Mouse (Mus musculus) limb, embryonic 13.5 days (tissue): Measurements from ENCODE around the gene Bag3. TPM values are rescaled to one million over a fixed set of nuclear protein-coding genes. Genes with fewer than 3 reads are reported as not detected.

Experiments
- ATAC-seq: fragments of 200-750 bp; cut with Nextera tagmentation; 2 replicates; pipeline ENCODE4 v1.8.0; 2017; ENCODE audit warnings: low read depth, moderate number of reproducible peaks, moderate TSS enrichment; ENCODE audit not compliant: low FRiP score
- H3K27ac ChIP-seq: fragments of 300-500 bp; sonication (generic); 2 replicates; pipeline ENCODE4 v1.5.1; 2015; ENCODE audit warnings: inconsistent platforms, mild to moderate bottlenecking, moderate library complexity
- H3K27me3 ChIP-seq: fragments of 300-500 bp; sonication (generic); 2 replicates; pipeline ENCODE4 v1.6.1; 2015; ENCODE audit warnings: mild to moderate bottlenecking, inconsistent platforms
- H3K36me3 ChIP-seq: fragments of 300-500 bp; sonication (generic); 2 replicates; pipeline ENCODE4 v1.6.1; 2015; ENCODE audit warnings: inconsistent platforms, mild to moderate bottlenecking, moderate library complexity
- H3K4me1 ChIP-seq: fragments of 300-500 bp; sonication (generic); 2 replicates; pipeline ENCODE4 v1.6.1; 2015; ENCODE audit warnings: inconsistent platforms
- H3K4me2 ChIP-seq: fragments of 300-500 bp; sonication (generic); replicated peaks from 2 replicates; pipeline ENCODE4 v1.6.1; 2015; ENCODE audit warnings: inconsistent platforms, mild to moderate bottlenecking, moderate library complexity
- H3K4me3 ChIP-seq: fragments of 300-500 bp; sonication (generic); 2 replicates; pipeline ENCODE4 v1.5.1; 2015; ENCODE audit warnings: moderate library complexity, mild to moderate bottlenecking, inconsistent platforms
- H3K9ac ChIP-seq: fragments of 300-500 bp; sonication (generic); 2 replicates; pipeline ENCODE4 v1.6.1; 2015; ENCODE audit warnings: mild to moderate bottlenecking, inconsistent platforms
- H3K9me3 ChIP-seq: fragments of 300-500 bp; sonication (generic); 2 replicates; pipeline ENCODE4 v1.6.1; 2016; ENCODE audit warnings: inconsistent platforms
- WGBS: fragments of 180-500 bp; shearing (Covaris S2); methylation state at CpG from one replicate; pipeline ENCODE4 v1.1.7; 2015; 5-methylcytosine and 5-hydroxymethylcytosine counted together
- polyA plus RNA-seq: library from polyadenylated mRNA; unstranded; fragments of >200 nt; fragmentation: Nextera tagmentation; extraction: Ambion mirVana; gene quantifications from 2 replicates; pipeline ENCODE4 v1.2.1, GENCODE M21; 2015

Gene Bag3
- polyA plus RNA-seq, 1 experiment from 2014 or later = 15.2 TPM

GRCm38 (mm10) chr7:128524641-128525040 lies 1.2 kb downstream of the Bag3 start:
- H3K27ac ChIP-seq = no peak overlapping the region
- H3K9me3 ChIP-seq = no peaks in the 10 kb centered on the region
- peak overlapping the region; percentile 90 for H3K4me2 ChIP-seq
- H3K4me1 ChIP-seq = peaks cover 28% of the 10 kb centered on the region
- 77% methylated on average over 3 of the region's 3 CpGs for WGBS
- ATAC-seq = no peak
- H3K4me3 ChIP-seq = peak overlapping the region; percentile 76
- peak overlapping the region; percentile 93 for H3K9ac ChIP-seq
- H3K27me3 ChIP-seq = no peaks in the 10 kb centered on the region
- no peaks in the 10 kb centered on the region; the same call in 1 of the 2 replicates for H3K36me3 ChIP-seq

DNA sequence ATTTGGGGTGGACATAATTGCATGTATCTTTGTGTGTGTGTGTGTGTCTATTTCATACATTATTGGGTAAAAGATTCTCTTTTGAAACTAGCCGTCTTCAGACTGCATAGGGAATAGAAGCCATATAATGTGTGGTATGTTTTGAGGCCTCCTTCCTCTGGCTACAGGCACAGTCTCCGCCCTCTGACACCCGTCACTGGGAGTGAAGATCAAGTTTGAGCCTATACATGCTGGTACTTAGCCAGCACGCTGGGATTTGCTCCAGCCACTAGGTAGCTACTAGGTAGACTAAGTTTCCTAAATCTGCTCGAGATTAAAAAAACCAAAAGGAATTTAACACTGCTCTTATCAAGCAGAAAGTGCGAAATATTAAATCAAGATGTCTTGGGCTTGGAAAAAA lies 3.2 kb downstream of the Bag3 start:
- Histone ChIP-seq H3K27ac (no peak overlapping the region), H3K9ac (no peak overlapping the region), H3K4me1 (peaks cover 44% of the 10 kb centered on the region), H3K4me3 (no peak overlapping the region), H3K4me2 (no peak overlapping the region), H3K9me3 (no peaks in the 10 kb centered on the region), H3K27me3 (no peaks in the 10 kb centered on the region), H3K36me3 (no peaks in the 10 kb centered on the region; the same call in 1 of the 2 replicates)
- ATAC-seq = no peak
- 62% methylated on average over 6 of the region's 6 CpGs for WGBS

DNA sequence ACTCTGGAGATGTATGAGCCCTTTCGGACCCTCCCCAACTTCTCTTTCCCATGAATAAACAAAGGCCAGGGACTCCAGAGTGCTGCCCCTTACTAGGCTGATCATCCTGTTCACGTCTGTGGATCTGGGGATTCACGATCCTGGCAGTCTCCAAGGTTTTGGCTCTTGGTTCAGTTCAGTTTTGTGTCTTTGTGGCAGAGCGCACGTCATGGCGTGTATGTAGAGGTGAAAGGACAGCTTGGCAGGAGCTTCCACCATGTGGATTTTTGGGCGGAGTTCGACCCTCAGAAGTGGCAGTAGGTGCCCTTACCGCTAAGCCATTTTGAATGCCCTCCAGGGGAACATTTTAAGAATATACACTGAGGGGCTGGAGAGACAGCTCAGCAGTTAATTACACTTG lies 5.2 kb downstream of the Bag3 start:
- Histone ChIP-seq H3K9ac (no peak overlapping the region), H3K9me3 (no peaks in the 10 kb centered on the region), H3K27ac (no peak overlapping the region), H3K27me3 (no peaks in the 10 kb centered on the region), H3K4me3 (no peak overlapping the region), H3K4me2 (no peak overlapping the region), H3K36me3 (no peaks in the 10 kb centered on the region; the same call in 1 of the 2 replicates), H3K4me1 (peaks cover 58% of the 10 kb centered on the region)
- 81% methylated on average over 9 of the region's 9 CpGs for WGBS
- ATAC-seq = no peak

GRCm38 (mm10) chr7:128529126-128529525 lies 5.7 kb downstream of the Bag3 start:
- H3K27ac ChIP-seq = no peak overlapping the region; the same call in 1 of the 2 replicates

GRCm38 (mm10) chr7:128529574-128530051 lies 6.2 kb downstream of the Bag3 start:
- H3K4me1 ChIP-seq = peaks cover 60% of the 10 kb centered on the region
- H3K36me3 ChIP-seq = no peaks in the 10 kb centered on the region; the same call in 1 of the 2 replicates
- H3K4me3 ChIP-seq = no peak overlapping the region
- no peaks in the 10 kb centered on the region for H3K9me3 ChIP-seq
- WGBS = 29% methylated on average over 14 of the region's 14 CpGs
- 0 out of 2 replicates have a peak overlapping the region, but pooled peaks have one; percentile 40 for H3K9ac ChIP-seq
- H3K27ac ChIP-seq = no peak overlapping the region
- H3K4me2 ChIP-seq = peak overlapping the region; percentile 38
- H3K27me3 ChIP-seq = no peaks in the 10 kb centered on the region
- ATAC-seq = no peak

More at GRCm38 (mm10) chr7:128529126-128529525, 5.7 kb downstream of the Bag3 start:
- H3K9me3 ChIP-seq = no peaks in the 10 kb centered on the region
- 33% methylated on average over 6 of the region's 6 CpGs for WGBS
- H3K9ac ChIP-seq = 0 out of 2 replicates have a peak overlapping the region, but pooled peaks have one; percentile 40
- H3K27me3 ChIP-seq = no peaks in the 10 kb centered on the region
- no peak overlapping the region for H3K4me3 ChIP-seq
- peaks cover 59% of the 10 kb centered on the region for H3K4me1 ChIP-seq
- no peak for ATAC-seq
- H3K4me2 ChIP-seq = peak overlapping the region; percentile 38; the same call in 1 of the 2 replicates
- no peaks in the 10 kb centered on the region; the same call in 1 of the 2 replicates for H3K36me3 ChIP-seq

DNA sequence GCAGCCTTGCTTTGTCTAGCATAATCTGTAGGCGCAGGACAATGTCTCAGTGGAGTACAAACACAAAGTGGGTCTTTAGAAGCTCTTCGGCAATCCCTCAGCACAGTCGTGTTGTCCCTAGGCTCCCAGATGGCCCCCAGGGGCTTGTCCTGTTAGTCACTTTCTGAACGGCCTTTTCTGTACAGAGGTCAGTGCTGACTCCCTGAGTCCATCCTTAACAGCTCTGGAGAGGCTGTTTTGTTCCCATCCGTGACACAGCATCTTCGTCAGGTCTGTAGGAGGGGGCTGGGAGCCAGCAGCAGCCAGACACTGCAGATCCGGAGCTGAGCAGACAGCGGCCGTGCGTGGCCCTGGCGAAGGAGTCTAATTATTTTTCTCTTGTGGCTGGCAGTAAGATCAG lies 7.6 kb downstream of the Bag3 start:
- no peak overlapping the region; the same call in 1 of the 2 replicates for H3K9ac ChIP-seq
- no peak for ATAC-seq
- peak overlapping the region; percentile 6; the same call in 1 of the 2 replicates for H3K27ac ChIP-seq
- no peaks in the 10 kb centered on the region for H3K27me3 ChIP-seq
- no peaks in the 10 kb centered on the region; the same call in 1 of the 2 replicates for H3K36me3 ChIP-seq
- WGBS = 27% methylated on average over 11 of the region's 11 CpGs
- H3K4me1 ChIP-seq = peaks cover 72% of the 10 kb centered on the region
- no peaks in the 10 kb centered on the region for H3K9me3 ChIP-seq
- 0 out of 2 replicates have a peak overlapping the region, but pooled peaks have one; percentile 2 for H3K4me2 ChIP-seq
- H3K4me3 ChIP-seq = 0 out of 2 replicates have a peak overlapping the region, but pooled peaks have one; percentile 0

- ATAC-seq = no peak
- no peak overlapping the region for H3K4me3 ChIP-seq
- no peaks in the 10 kb centered on the region for H3K27me3 ChIP-seq
- H3K36me3 ChIP-seq = no peaks in the 10 kb centered on the region; the same call in 1 of the 2 replicates
- H3K27ac ChIP-seq = no peak overlapping the region
- H3K4me1 ChIP-seq = peaks cover 73% of the 10 kb centered on the region
- H3K4me2 ChIP-seq = no peak overlapping the region
- no peaks in the 10 kb centered on the region for H3K9me3 ChIP-seq
- WGBS = 59% methylated on average over 6 of the region's 6 CpGs
- no peak overlapping the region for H3K9ac ChIP-seq
Observed at GRCm38 (mm10) chr7:128531929-128532328, 8.5 kb downstream of the Bag3 start.

DNA sequence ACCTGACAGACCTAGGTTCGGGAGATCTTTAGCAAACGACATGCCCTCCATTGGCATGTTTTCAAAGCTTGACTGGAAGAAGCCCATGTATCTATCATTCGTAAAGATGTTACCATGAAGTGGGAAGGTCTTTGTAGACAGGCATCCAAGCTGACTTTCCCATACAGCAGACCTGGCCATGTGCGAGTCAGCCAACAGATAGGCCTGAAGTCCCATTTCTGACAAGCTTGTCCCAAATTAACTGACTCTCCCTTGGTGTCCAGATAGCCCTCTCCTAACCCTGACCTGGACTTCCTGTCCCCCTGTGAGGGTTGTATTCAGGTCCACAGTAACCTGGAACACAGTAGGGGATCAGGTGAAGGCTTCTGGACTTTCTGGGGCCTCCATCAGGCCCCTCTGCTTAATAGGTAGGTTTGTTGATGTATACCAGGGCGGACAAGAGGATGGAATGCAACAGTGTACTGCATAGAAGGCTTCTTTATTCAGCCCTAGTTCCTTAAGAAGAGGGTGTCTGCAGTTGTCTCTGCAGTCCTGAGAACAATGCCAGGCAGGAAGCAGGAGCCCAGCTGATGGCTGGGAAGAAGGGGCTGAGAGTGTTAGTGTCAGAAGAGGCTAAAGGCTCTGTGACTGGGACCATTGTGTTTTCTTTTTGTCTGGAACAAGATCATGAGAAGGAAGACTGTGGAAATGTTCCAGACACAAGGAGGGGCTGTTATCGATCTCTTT lies 9.2 kb downstream of the Bag3 start:
- peak overlapping the region; percentile 33; the same call in 1 of the 2 replicates for H3K27ac ChIP-seq
- H3K9ac ChIP-seq = no peak overlapping the region
- peaks cover 79% of the 10 kb centered on the region for H3K4me1 ChIP-seq
- H3K36me3 ChIP-seq = no peaks in the 10 kb centered on the region; the same call in 1 of the 2 replicates
- H3K9me3 ChIP-seq = no peaks in the 10 kb centered on the region
- H3K27me3 ChIP-seq = no peaks in the 10 kb centered on the region
- H3K4me3 ChIP-seq = no peak overlapping the region
- no peak overlapping the region for H3K4me2 ChIP-seq
- ATAC-seq = no peak
- WGBS = 90% methylated on average over 6 of the region's 6 CpGs

- Histone ChIP-seq H3K4me3 (no peak overlapping the region), H3K27ac (0 out of 2 replicates have a peak overlapping the region, but pooled peaks have one; percentile 22), H3K4me2 (0 out of 2 replicates have a peak overlapping the region, but pooled peaks have one; percentile 5), H3K9ac (no peak overlapping the region), H3K27me3 (no peaks in the 10 kb centered on the region), H3K4me1 (peaks cover 76% of the 10 kb centered on the region), H3K36me3 (peaks cover 3% of the 10 kb centered on the region), H3K9me3 (no peaks in the 10 kb centered on the region)
- ATAC-seq = no peak
- WGBS = 56% methylated on average over 5 of the region's 5 CpGs
Observed at GRCm38 (mm10) chr7:128534984-128535491, 11.6 kb downstream of the Bag3 start.

- H3K27ac ChIP-seq = no peak overlapping the region
- peaks cover 14% of the 10 kb centered on the region for H3K36me3 ChIP-seq
- H3K9ac ChIP-seq = no peak overlapping the region
- H3K9me3 ChIP-seq = no peaks in the 10 kb centered on the region
- 36% methylated on average over 3 of the region's 3 CpGs for WGBS
- peaks cover 67% of the 10 kb centered on the region for H3K4me1 ChIP-seq
- H3K27me3 ChIP-seq = no peaks in the 10 kb centered on the region
- ATAC-seq = no peak
- no peak overlapping the region for H3K4me3 ChIP-seq
- no peak overlapping the region for H3K4me2 ChIP-seq
Observed at GRCm38 (mm10) chr7:128536074-128536473, 12.7 kb downstream of the Bag3 start.

DNA sequence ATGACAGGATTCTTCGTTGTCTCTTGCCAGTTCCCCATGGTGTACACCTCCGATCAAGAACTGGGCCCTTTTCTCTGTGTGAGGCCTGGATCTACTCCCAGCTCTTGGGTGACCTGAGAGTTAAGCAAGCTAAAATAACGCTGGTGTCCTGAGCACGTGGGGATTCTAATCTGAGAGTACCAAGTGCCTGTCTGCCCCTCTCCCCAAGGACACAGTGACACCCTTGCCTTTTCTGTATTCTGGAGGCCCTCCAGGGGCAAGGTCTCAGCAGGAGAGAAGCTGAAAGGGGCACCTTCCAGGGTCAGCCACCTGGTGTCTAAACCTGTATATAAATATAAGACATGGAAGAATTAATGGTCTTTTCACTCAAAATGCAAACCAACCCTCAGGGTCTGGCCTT lies 14.3 kb downstream of the Bag3 start:
- no peak overlapping the region for H3K4me3 ChIP-seq
- H3K36me3 ChIP-seq = peaks cover 30% of the 10 kb centered on the region
- no peaks in the 10 kb centered on the region for H3K27me3 ChIP-seq
- H3K4me1 ChIP-seq = peaks cover 54% of the 10 kb centered on the region
- no peak overlapping the region for H3K27ac ChIP-seq
- WGBS = 82% methylated on average over 4 of the region's 4 CpGs
- H3K9me3 ChIP-seq = no peaks in the 10 kb centered on the region
- no peak overlapping the region for H3K9ac ChIP-seq
- no peak overlapping the region for H3K4me2 ChIP-seq
- no peak for ATAC-seq

DNA sequence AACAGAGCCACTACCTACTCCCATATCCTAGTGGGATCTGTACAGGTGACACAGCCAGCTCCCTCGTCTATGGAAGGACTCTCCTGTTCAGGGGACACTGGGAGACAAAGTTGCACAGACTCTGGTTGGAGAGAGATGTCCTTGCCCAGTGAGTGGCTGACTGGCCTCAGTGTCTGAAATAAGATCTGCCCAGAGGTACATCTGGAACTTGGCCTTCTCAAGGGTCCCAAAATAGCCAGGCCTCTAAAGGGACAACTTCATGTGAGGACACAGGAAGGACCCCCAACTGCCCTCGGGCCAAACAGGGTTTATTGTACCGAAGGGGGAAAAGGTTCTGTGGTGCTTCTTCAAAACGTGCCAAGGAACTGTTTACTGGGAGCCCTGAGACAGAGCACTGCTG lies 14.8 kb downstream of the Bag3 start:
- Histone ChIP-seq H3K9ac (no peak overlapping the region), H3K27ac (no peak overlapping the region), H3K4me1 (peaks cover 49% of the 10 kb centered on the region), H3K36me3 (peaks cover 35% of the 10 kb centered on the region), H3K27me3 (no peaks in the 10 kb centered on the region), H3K9me3 (no peaks in the 10 kb centered on the region), H3K4me3 (no peak overlapping the region), H3K4me2 (no peak overlapping the region)
- 61% methylated on average over 4 of the region's 4 CpGs for WGBS
- no peak for ATAC-seq
